Mouse (Mus musculus) gastrocnemius, adult 2 months (tissue): ENCODE results near the gene Gm20388. TPM values are rescaled to one million over a fixed set of nuclear protein-coding genes. Genes with fewer than 3 reads are reported as not detected.

ENCODE experiments used
- DNase-seq: peaks from one replicate; pipeline ENCODE4 v3.0.0; 2022
- H3K27ac ChIP-seq: fragments of 200-600 bp; 2 replicates; pipeline ENCODE4 v1.8.1; 2022; ENCODE audit warnings: mild to moderate bottlenecking
- H3K4me3 ChIP-seq: fragments of 200-600 bp; 2 replicates; pipeline ENCODE4 v1.8.1; 2022; ENCODE audit warnings: mild to moderate bottlenecking, moderate library complexity
- CTCF ChIP-seq: fragments of 200-600 bp; IDR thresholded peaks from 2 replicates; pipeline ENCODE4 v1.8.1; 2022; ENCODE audit warnings: antibody characterized with exemption, mild to moderate bottlenecking, moderate library complexity
- intact Hi-C: fragments of 180-260 bp; cut with DNase I; formaldehyde crosslinking; loops from one replicate; pipeline ENCODE4 v1.15.1; 2025
- total RNA-seq, 2 experiments: library from RNA; stranded (reverse); gene quantifications; 2 replicates each; pipeline ENCODE4 v1.2.3; 2021

Gm20388 gene
- total RNA-seq, 2 experiments from 2014 or later = 6.1 to 15.0 TPM

DNA sequence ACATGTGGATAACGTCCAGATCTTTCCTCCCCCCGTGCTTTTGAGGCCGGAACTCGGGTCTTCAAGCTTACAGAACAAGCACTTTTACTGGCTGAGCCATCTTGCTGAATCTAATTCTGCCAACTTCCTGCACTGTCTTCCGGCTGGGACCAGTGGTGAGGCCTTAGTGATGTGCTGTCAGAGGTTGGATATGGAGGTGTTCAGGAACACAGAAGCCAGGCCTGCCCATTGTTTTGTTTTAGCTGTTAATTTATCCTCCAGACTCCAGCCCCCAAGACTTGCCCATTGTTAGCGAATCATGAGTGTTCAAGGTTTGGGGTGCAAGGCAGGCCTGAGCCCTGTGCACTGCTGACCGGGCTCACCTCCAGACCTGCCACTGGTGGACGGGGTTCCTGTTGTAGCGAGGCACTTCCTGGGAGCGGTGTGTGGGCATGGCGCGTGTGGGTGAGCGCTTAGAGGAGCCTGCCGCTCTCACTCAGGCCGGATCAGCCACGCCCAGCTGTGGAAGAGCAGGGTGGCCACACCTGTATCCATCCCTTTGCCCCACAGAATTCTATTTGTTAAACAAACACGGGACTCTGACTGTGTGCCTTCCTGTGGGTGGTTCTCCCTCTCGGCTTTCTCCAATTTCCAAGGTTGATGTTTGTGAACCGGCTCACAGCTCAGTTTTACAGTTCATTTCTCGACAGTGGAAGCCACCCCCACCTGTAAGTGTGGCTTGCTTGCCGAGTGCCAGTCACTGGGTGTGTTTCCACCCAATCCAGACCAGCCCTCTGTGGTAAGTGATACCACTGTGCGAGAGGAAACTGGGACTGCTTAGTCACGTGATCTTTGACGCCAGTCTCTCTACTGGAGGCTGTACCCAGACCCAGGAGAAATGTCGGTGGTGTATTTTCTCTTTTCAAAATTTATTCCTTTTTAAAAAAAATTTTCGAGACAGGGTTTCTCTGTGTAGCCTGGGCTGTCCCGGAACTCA lies 3430.7 kb downstream of the Gm20388 start:
- H3K27ac ChIP-seq = no peak overlapping the region
- no peak overlapping the region for H3K4me3 ChIP-seq
- no peak for TF ChIP-seq CTCF
- intact Hi-C loops = no loop called here
- DNase-seq = no peak

DNA sequence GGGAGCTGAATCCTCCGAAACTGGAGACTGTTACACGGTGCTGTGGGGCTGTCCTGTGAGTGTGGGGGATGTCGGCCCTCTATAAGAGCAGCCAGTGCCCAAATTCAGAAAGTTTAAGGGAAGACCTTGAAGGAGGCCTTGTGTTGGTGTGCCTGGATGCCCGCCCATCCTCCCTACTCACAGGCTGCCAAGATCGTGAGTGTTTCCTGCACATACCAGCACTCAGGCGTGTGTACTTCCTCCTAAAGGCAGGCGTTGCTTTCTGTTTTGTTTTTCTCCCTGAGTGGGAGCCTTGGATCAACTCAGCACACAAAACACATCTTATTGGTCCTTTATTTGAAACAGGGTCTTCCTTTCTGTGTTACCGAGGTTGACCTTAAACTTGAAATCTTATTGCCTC lies 3431.6 kb downstream of the Gm20388 start:
- no peak for TF ChIP-seq CTCF
- intact Hi-C loops = no loop called here
- H3K27ac ChIP-seq = no peak overlapping the region

DNA sequence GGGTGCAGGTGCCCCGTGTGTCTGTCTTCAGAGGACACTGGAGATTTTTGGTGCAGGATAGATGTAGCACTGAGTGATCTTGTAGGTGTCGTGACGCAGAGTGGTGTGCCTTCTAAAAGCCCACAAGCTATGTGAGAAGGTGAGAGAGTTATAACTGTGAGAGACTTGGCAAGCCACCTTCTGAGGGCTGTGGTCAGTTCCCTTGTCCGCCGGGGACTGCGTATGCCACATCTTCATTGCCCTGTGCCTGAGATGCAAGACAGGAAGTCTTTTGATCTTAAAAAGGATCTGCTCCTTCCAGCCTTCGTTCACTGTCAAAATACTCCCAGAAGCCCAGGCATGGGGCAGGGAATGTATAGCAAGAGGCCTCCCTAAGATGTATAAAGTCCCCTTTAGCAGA lies 3432.3 kb downstream of the Gm20388 start:
- TF ChIP-seq CTCF = no peak
- intact Hi-C loops = no loop called here
- Histone ChIP-seq H3K27ac (no peak overlapping the region), H3K4me3 (no peak overlapping the region)
- no peak for DNase-seq

More for the DNA sequence above, 3431.6 kb downstream of the Gm20388 start:
- no peak overlapping the region for H3K4me3 ChIP-seq
- DNase-seq = no peak

DNA sequence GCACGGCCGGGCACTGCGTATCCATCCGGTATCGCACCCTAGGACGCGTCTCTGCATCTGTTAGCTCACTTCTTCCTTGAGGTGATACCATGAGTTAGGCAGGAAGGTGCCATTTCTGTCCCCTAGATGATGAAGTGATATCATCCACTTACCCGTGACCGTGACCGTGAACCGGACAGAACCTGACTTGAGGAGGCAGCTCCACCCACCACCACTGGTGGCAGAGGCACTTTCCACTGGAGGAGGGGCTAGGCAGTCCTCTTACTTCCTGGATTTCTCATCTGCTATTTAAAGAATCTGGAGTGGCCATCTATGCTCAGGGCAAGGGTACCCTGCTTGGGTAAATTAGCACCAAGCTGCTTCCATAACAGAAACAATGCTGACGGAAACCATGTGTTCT lies 3432.8 kb downstream of the Gm20388 start:
- Histone ChIP-seq H3K4me3 (no peak overlapping the region), H3K27ac (no peak overlapping the region)
- DNase-seq = no peak
- TF ChIP-seq CTCF = no peak
- intact Hi-C loops = no loop called here

- Histone ChIP-seq H3K4me3 (no peak overlapping the region), H3K27ac (no peak overlapping the region)
- intact Hi-C loops = no loop called here
- no peak for DNase-seq
- TF ChIP-seq CTCF = no peak
Measured at GRCm38 (mm10) chr8:123345135-123345534, 3434.5 kb downstream of the Gm20388 start.

DNA sequence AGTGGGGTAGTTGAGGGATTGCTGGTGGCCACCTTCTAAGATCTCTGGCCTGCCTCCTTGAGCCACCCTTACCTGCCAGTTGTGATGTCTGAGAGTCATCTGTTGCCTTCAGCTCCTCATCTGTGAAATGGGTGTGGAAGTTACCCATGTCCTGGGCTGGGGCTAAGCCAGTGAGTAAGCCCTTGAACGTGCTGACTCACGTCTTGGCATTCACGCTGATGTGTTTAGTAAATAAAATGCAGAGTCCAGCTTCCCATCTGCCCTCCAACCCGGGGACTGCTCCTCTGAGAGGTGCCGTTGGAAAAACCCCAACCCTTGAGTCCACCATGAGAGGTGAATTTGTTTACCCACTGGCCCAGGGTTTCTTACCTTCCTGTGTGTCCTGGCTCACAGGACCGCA lies 3435.2 kb downstream of the Gm20388 start:
- Histone ChIP-seq H3K4me3 (no peak overlapping the region), H3K27ac (no peak overlapping the region)
- intact Hi-C loops = no loop called here
- no peak for TF ChIP-seq CTCF
- no peak for DNase-seq

- H3K4me3 ChIP-seq = no peak overlapping the region
- no peak overlapping the region for H3K27ac ChIP-seq
- intact Hi-C loops = no loop called here
- no peak for DNase-seq
- TF ChIP-seq CTCF = no peak
Measured at GRCm38 (mm10) chr8:123347293-123347692, 3436.7 kb downstream of the Gm20388 start.

GRCm38 (mm10) chr8:123348237-123348843 lies 3437.7 kb downstream of the Gm20388 start:
- Histone ChIP-seq H3K4me3 (no peak overlapping the region), H3K27ac (no peak overlapping the region)
- intact Hi-C loops = no loop called here
- DNase-seq = peak; percentile 46
- TF ChIP-seq CTCF = no peak

DNA sequence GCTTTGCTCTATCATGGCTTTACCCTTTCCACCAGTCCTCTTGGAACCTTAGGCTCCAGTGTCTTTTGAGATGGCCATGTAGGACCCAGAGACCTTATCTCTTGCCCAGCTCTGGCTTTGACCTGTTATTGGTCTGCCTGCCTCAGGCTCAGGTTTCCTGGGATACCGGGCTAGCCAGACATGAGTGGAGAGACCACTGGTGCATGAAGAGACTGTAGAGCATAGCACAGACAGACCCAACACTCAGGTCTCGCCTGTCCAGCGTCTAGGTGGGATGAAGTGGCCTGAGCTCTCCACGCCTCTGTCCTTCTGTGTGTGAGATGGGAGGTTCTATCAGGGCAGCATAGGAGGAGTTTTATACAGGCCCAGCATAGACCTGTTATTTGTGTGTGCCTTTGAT lies 3438.4 kb downstream of the Gm20388 start:
- Histone ChIP-seq H3K4me3 (no peak overlapping the region), H3K27ac (no peak overlapping the region)
- TF ChIP-seq CTCF = no peak
- intact Hi-C loops = no loop called here
- no peak for DNase-seq

DNA sequence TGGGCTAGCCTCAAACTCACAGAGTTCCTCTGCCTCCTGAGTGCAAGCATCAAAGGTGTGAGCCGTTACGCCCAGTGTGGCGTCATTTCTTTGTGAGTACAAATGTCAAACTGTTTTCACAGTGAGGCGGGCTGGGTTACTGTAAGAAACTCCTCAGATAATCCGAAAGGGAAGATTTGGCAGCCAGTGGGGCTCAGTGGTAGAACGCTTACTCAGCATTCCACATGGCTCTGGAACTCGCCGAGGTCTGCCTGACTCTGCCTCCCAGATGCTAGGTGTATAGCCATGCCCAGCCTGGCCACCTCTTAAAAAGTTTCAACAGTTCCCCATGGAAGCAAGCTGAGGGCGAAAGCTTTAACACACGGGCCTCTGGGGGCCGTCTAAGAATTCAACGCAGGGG lies 3441.5 kb downstream of the Gm20388 start:
- no peak for TF ChIP-seq CTCF
- intact Hi-C loops = no loop called here
- no peak for DNase-seq
- Histone ChIP-seq H3K27ac (no peak overlapping the region), H3K4me3 (no peak overlapping the region)

GRCm38 (mm10) chr8:123352786-123353185 lies 3442.1 kb downstream of the Gm20388 start:
- intact Hi-C loops = no loop called here
- peak; percentile 41 for TF ChIP-seq CTCF
- Histone ChIP-seq H3K27ac (no peak overlapping the region), H3K4me3 (no peak overlapping the region)
- DNase-seq = no peak

DNA sequence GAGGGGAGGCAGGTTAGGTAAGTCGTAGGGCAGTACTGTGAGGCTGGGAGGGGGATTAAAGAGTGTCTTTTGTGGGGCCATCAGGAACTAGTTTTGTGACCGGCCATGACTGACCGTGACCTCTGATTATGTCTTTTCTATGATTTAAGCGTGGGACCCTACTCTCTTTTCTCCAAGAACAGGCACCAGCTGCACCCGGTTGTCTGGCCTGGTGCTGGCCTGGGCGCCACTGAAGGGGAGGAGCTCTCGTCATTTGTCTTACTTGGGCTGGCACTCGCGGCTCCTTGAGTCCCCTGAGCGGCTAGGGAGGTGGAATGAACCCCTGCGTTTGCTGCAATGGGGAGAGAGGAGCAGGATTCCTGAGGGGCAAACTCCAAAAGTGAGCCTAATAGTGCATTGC lies 3442.6 kb downstream of the Gm20388 start:
- no peak for DNase-seq
- no peak for TF ChIP-seq CTCF
- intact Hi-C loops = no loop called here
- Histone ChIP-seq H3K27ac (no peak overlapping the region), H3K4me3 (no peak overlapping the region)

GRCm38 (mm10) chr8:123361082-123361739 lies 3450.6 kb downstream of the Gm20388 start:
- peak; percentile 73 for DNase-seq
- peak; percentile 96 for TF ChIP-seq CTCF
- H3K27ac ChIP-seq = no peak overlapping the region
- intact Hi-C loops = loop anchor here (1.0 kb wide), 1 partner anchor 42 kb away; no protein-coding TSS in a partner anchor
- H3K4me3 ChIP-seq = no peak overlapping the region
